Mouse (Mus musculus): ENCODE measurements around the gene Kat6b.

- no peak for TF ChIP-seq POLR2A (IDR thresholded peaks at IDR 0.05; ENCODE audit: extremely low read depth, insufficient read depth, low read length)
- TF ChIP-seq CTCF (IDR thresholded peaks at IDR 0.05; ENCODE audit: extremely low read depth, insufficient read depth, low read length) = no peak
Observed at GRCm38 (mm10) chr14:21720430-21721205, 239.4 kb downstream of the Kat6b start.
